Mouse (Mus musculus) cerebellum, postnatal 36 days (tissue): ENCODE measurements around the gene Sorcs3.

Experiments used
- DNase-seq, 2 experiments: peaks; one replicate each; pipeline ENCODE4 v3.0.0; 2021 to 2022; ENCODE audit warnings: mixed read lengths in 2 of 2

Sorcs3 gene

DNA sequence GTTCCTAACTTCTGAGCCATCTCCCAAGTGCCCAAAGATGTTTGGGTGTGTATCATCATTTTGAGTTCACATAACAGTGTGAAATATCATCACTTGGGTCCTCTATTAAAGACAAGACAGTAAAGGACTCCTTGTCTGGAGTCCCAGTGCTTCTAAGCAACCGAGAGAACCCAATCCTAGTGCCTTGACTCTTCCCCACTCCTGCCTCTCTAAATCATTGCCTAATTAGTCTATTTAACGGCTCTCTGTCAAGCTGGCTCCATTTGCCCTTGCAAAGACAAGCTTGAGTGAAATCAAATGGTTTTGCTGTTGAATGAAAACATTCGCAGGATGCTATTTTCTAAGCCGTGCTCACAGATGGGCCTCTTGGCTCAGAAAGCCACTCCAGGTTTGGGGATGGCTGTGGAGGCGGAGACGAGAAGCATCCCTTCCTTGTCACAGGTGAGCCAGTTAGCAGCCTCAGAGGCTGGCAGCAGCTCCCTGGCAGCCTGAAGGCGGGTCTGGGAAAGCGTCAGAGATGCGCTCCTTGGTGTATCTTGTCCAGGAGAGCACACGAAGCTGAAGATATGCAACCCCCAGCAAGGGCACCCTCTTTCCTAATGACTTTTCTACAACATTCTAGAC lies 79.9 kb downstream of the Sorcs3 start:
- DNase-seq = peak in 1 of 2 experiments; percentile 3

DNA sequence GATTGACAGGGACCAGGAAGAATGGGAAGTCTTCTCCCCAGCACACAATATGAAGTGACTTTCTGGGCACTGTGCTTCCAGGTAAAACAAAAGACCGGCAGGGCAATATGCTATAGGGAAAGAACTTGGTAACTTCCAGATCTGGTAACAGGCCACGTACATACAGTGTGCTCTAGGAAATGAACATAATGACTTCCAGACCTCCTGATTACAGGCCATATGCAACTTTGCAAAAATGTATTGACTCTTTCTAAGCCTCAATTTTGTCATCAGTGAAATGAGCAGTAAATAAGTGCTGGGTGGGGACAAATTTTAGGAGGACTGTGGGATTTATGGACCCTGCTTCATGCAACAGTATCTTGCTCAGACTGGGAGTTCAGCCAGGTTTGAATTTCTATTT lies 88.4 kb downstream of the Sorcs3 start:
- DNase-seq = no peak

DNA sequence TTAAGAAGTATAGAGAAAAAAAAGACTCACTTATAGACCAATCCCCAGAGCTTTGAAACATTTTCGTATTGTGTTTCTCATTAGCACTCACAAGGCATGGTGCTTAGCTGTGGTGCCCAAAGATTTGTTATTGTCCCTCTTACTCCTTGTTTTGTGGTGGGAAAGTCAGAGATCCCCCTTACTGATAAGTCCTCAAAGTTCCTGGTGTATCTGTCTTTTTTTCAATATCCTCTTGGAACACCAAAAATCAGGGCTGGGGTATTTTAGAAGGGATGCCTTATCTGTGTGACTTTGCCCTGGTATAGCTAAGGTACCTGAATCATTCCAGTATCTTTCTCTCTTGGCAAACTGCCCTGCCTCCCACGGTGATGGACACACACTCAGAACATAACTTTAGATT lies 92.6 kb downstream of the Sorcs3 start:
- no peak for DNase-seq

DNA sequence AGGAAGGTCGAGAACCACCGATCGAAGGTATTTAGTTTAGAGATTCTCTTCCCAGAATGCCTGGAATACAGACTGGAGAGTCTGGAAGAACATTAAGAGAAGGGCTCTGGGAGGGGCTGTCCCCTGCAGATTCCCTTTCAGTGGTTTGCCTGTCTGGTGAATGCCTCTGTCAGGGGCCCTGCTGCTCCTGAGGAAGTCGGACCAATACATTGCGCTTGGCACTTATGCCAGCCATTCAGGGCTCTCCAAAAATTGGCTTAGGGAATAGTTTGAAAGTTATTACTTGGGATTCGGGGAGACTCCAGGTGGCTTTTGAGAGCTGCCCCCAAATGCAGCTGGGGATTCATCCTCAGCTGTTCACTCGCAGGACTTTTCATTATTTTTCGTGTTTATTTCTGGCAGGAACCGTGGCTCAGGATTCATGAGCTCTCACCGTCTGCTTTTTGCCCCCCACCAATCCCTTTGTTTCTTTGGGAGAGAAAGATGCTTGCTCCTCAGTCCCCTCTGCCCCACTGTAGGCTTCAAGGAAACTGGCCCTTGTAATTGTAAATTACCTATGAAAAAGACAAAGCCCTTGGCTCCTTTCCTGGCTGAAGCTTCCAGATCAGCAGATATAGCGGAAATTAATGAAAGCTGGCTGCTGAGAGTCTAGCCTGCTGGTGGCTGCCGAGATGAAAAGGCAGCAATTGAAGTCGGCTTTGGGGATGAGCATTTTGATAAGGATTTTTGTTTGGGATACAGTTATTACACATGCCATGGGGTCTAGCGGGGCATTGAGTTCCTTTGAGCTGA lies 94.8 kb downstream of the Sorcs3 start:
- no peak for DNase-seq

DNA sequence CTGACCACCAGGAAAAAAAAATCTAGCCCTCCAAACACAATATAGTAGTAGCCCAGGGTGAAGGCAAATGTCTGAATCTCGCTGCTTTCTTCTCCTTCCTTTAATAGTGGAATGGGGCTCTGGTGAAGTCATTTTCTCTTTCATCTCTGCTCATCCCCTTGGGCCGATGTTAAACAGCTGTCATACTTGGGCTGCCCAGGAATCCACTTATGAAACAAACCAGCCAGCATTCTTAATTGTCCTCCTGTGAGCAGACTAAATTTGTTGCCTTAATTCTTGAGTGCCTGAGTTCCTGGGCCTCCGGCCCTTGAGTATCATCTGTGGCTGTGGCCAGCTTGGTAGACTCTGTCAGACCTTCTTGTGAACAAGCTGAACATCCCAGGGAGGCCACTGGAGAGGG lies 95.5 kb downstream of the Sorcs3 start:
- no peak for DNase-seq

DNA sequence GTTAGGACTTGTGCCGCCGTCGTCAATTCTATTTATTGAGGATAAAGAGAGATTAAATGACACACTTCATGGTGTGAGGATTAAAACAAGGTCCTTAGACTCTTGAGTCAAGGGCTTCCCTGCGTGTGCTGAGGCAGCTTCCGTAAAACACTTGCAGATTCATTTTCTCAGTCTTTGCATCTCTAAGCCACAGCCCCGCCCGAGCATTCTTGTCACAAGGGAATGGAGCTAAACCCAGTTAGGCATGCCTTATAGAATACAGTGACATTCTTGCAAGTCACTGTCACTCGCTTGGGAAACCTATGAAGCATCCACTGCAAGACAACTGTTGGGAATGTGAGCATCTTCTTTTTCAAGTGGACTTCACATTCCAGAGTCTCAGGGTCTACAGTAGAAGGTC lies 102.5 kb downstream of the Sorcs3 start:
- no peak for DNase-seq

DNA sequence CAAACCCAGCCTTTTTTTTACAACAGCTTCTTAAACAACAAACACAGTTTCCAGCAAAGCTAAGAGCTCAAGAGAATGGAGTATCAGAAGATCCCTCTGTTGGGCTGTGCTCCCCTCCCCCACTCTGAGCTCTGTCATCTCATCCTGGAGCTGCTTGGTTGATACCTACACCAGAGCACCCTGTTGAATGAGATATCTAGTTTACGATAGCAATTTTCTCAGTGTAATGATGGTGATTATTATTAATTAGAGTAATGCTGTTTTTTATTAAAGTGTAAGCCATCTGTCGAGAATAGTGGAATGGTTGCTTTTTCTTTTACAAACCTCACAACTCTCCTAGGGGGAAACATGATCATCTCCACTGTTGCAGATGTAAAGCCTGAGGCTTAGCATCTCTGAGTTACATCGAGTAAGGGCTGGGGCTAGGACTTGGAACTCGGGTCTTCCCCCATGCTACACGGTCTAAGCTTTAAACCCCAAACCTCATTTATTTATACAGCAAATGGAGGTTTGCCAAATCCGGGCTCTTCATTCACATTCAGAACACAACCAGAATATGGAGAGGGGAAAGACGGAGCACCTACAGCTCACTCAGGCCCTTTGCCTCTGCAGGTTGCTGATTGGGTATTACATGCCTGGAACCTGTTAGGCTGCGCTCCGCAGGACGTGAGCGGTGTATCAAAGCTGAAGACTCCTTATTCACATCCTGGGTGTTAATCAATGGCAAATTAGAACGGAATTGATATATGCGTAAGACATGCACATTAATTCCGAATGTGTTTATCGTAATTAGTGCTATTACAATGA lies 103.9 kb downstream of the Sorcs3 start:
- DNase-seq = no peak

DNA sequence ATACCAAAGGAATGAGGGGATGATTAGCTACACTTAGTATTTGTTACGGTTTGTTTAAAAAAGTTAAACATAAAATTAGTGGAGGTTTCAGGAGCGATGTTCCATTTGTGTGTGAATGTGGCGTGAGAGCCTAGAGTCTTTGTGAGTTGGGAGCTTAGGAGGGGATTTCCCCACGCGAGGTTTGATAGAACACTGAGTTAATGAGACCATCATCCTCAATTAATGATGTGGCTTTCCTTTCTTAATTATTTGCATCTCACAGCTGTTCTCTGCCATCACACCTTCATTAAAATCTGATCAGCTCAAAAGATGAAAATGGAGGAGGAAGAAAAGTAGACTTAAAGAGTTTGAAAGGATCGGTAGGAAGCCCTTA lies 104.5 kb downstream of the Sorcs3 start:
- DNase-seq = no peak

DNA sequence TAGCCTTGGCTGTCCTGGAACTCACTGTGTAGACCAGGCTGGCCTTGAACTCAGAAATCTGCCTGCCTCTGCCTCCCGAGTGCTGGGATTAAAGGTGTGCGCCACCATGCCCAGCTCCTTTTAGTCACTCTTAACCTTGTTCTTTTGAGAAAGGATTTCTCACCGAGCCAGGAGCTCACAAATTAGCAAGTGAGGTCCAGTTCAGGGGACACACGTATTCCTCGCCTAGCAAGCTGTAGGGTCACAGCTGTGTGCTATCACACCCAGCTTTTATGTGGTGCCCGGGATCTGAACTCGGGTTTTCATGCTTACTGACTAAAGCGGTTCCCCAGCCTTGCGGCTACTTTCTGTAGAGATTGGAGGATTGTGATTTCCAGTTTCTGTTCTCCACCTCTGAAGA lies 108.0 kb downstream of the Sorcs3 start:
- no peak for DNase-seq

DNA sequence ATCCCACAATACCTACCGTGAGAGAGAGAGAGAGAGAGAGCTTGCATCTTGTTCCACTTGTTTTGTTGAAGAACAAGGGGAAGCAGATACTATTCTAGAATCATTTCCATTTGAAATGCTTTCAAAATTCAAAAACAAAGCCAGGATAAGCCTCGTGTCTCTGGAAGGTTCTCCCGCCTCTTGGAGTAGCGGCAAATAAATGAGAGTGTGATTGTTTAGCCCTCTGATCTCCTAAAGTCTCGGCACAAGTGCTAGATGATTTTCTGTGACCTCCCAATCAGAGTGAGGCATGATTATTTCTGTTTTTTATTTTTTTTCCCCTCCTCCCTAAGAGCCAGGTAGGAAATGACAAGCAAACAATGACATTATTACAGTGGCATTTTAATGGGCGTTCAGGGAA lies 121.3 kb downstream of the Sorcs3 start:
- no peak for DNase-seq

DNA sequence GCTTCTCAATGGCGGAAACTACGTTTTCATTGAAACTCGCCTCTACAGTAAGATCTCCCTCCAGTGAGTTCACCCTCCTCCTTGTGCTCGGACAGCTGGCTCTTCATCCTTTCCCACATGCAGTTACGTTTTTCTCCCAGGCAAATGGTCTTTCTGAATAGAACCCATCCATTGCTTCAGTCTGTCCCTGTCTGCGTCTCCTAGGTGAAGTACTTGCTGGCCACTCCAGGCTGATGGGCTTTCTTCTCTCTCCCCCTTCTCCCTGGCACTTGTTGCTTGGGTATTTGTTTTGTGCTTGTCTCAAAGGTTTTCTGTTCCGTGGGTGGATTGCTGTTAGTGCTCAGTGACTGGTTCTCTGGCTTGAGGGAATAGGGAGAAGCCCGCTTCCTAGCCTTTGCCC lies 122.3 kb downstream of the Sorcs3 start:
- DNase-seq = no peak

DNA sequence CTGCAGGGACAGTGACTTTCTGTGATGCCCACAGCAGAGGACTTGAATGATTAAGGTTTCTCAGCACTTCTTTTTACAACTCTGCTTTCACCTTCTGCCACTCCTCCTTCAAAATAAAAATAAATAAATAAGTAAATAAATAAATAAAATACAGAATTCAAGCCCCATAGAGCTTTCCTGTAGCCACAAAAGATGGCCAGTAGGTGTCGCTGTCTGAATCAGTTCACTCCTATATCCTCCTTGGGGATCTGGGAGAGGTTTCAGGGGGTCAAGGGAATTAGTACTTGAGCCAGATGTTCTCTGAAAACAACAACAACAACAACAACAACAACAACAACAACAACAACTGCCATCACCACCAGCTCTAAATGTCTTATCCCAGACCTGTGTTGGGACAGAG lies 125.8 kb downstream of the Sorcs3 start:
- no peak for DNase-seq

DNA sequence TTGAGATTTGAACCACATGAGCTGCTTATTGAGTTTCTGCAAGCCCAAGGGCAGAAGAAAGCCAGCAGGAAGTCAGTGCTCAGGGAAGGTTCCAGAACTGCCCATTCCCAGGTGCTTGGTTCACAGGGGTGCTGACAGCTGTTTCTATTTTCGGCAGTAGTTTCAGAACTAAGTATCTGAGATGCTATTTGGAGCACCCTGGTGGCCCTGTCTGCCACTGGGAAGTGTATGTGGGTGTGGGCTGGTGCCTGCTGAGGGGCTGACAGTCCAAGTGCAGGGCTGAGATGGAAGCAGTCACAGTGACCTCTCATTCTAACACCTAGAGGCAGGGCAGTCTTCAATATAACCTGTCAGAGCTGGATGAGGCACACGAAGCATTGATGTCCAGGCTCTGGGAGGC lies 127.3 kb downstream of the Sorcs3 start:
- DNase-seq = no peak

DNA sequence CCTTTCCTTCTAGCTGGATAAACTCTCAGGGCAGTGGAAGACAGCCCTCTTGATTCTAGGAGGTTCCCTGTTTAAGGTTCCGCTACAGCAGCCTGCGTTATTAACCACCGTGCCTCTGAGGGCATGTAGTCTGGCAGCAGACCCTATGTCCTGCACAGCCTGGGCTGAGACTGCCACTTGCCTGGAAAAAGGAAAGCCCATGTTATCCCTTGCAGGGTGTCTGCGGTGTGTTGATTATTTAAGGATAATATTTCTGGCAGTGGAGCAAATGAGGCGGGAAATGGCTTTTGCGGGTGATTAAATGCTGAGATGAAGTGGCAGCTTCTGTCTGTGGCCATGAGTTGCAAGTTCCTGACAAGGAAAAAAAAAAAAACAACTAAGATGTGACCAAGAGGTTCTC lies 131.6 kb downstream of the Sorcs3 start:
- no peak for DNase-seq

DNA sequence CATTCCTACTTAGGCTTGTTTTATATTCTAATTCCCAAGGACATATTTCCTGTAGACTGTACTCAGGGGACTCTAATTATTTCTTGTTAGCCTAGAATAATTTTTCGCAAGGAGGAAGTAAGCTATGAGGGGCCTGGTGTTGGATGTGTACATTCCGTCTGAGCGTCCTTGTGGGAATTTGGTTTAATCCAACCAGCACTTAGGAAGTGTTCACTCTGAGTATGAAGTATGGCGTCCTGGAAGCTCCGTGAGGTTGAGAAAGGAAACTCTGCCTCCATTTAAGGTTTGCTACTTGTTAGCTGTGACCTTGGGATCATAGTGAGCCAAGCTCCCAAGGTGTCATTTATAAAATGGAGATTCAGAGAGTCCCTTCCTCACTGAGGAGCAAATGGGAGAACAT lies 132.3 kb downstream of the Sorcs3 start:
- no peak for DNase-seq

DNA sequence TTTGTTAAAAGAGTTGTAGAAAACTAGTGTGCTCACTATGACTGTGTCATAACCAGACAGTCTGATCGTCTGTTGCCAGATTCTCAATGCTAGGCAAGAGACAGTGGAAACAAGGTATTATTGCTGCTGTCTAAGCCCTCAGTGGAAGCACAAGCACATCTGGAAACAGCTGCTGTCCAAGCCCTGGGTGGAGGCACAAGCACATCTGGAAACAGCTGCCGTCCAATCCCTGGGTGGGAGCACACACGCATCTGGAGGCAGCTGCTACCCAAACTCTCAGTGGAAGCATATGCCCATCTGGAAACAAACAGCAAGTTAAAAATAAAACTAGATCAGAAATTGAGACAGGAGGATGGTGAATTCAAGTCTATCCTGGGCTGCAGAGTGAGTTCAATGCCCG lies 136.9 kb downstream of the Sorcs3 start:
- no peak for DNase-seq

DNA sequence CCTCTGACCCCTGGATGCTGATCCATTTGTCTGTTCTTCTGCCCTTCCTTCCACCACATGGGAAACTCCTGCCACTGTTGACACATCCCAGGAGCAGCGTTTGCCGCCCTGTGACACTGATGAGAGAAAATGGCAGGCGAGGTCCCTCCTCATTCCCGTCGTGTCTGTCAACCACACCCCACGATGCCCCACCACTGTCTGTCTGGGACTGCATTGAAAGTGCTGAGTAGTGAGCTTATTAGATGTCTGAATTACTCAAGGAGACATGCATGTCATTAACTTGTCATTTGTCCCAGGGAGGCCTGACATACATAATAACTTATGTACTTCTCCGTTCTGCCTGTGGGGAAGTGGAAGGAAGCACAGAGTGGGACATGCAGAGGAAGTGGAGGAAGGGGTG lies 137.6 kb downstream of the Sorcs3 start:
- no peak for DNase-seq

DNA sequence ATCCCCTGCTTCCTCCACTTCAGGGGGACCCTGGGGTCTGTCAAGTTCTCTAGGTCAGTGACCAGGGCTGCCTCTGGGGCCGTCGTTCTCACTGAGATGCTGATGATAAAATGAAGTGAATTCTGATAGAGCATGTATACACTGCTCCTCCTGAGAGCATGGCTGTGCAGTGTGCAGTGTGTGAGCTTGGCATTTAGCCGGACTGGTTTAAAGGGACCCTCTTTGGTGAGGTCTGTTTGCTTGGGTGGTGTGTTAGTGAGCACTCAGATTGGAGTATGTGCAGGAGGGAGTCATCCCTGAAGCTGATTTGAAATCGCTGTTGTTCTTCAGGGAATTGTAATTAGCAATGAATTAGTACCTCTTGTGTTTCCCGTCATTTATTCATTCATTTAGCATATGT lies 141.3 kb downstream of the Sorcs3 start:
- DNase-seq = no peak

DNA sequence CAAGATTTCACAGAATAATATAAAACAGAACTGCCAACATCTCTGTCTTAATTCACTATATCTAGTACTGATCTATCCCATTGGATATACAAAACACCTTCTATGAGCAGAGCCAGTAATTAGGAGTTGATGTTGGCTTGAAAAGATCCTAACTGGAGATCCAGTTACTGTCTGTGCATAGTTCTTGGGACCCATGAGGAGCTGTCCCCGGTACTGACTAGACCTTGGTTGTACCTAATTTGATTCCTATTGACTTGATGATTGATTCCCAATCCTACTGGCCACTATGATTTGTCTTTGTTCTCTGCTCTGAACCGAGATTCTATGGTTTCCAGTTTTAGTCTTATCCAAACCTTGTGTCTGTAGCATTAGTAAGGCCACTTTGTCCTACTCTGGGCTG lies 151.0 kb downstream of the Sorcs3 start:
- no peak for DNase-seq

DNA sequence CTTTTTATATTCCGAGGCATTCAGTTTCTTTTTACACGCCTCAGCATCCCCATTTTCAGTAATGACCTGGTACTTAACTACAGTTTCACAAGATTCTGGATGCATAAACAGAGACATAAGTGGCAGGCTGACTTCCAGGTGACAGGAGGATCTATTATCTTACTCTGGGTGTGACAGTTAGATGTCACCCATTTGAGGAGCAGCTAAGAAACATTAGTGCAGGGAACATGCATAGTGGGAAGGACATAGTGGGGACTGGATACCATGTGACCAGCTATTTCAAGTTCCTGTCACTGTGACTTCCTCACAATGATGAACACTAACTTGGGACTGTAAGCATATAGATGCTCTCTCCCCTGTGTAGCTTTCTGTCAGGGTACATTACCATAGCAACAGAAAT lies 156.3 kb downstream of the Sorcs3 start:
- DNase-seq = no peak

DNA sequence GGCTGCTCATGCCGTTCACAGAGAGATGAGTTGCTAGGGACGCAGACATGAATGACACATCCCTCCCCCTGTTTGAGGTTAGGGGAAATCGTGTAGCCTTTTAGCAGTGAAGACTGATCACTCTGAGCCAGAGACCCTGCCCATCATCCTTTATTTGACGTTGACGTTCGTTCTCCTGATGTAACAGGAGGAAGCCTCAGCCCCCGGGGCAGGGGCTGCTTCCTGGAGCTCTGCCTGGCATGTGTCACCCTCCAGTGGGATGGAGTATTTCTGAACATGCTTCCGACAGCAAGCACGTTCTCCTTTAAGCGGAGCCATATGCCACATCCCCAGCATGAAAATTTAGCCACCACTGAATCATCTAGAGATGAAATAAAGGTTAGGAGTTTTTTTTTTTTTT lies 162.2 kb downstream of the Sorcs3 start:
- DNase-seq = no peak

DNA sequence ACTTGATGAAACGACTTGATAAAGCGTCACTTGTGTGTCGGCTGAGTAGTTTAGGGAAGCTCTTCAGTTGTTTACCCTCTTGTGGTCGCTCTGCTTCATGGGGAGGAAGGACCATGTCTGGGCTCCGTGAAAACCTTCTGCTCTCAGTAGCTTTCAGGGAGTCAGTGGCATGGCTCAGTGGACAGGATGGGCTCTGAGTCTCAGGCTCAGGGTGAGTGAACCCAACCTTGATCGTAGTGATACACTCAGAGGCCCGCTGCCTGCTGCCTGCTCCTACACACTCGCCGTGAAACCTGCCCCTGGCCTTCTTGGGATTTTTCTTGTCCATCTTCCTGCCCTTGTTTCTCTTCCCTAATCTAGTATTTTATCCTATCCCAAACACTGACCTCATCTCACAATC lies 166.0 kb downstream of the Sorcs3 start:
- no peak for DNase-seq

DNA sequence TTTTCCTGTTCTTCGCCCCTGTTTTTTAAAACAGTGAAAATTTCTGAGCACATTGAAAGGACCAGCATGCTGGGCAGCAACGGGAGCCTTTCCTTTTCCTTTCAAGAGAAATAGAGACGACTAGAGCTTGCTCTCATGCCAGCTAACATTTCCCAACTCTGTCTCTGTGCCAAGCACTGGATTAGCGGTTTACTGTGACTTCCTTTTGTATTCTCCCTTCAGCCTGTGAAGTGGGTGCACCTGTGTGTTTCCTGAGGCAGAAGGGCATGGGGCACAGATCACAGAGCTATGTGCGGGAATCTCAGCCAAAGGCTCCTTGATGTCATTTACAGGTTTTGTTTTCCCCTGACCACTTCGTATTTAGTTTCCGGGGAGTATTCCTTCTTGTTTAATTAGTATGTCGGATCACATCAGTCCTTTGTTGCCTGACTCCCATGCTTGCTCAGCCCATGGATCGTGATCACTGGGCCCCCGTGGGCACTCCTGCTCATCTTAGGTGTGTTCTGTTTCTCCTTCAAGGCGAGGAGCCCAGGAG lies 172.2 kb downstream of the Sorcs3 start:
- DNase-seq = no peak

DNA sequence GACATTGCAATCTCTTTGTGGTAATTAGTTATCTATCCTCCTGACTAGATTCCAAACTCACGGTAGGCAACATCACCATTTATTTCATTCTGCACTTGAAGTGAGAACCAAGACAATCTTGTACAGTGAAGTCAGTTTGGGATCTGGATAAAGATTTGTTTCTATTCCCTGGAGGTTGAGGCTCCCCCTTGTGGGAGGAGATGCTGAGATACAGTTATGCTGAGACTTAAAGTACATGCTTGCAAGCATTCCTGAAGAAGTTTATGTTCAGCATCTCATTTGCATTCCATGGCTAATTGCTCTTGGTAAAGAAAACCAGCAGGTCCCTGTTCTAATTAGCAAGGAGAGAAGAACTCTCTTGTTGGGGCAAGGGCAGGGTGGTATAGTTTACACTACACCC lies 185.7 kb downstream of the Sorcs3 start:
- no peak for DNase-seq
